Mouse (Mus musculus): ENCODE results near the gene Msn.

DNA sequence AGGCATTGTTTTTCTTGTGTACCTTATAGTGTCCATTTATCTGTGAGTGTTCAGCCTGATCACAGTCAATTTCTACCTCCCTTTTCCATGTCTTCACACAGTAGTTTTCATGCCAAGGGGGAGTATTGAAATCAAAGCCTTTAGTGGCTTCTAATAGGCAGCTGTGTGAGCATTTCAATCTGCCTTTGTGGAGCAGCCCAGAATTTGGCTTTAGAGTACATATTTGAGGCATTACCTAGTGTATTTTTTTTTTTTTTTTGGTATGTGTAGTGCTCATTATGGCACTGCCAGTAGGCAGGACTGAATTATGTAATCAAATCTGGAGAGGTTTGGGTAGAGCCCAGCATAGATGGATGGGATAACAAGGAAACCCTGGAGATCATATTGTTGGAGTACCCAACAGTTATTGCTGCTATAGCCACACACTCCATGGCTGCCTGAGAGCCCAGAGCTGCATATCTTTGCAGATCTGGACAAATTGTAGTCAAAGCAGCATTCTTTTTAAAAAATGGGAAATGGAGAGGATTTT, 17.3 kb downstream of the Msn start:
- TF ChIP-seq CTCF (IDR thresholded peaks at IDR 0.05; ENCODE audit: control insufficient read depth, insufficient read depth, low read length) (no peak), POLR2A (IDR thresholded peaks at IDR 0.05; ENCODE audit: borderline replicate concordance, control insufficient read depth, low read depth, low read length) (no peak)

Data from bone marrow, adult 2 months (tissue).